Mouse (Mus musculus) liver, embryonic 14.5 days (tissue): ENCODE measurements at regions not wholly inside any gene's neighbourhood (a gene's known extent, or its start where the extent isn't known, plus 50 kb on each side); places are given as distances from the start of the nearest gene placed in this dataset.

Experiments
- CTCF ChIP-seq: IDR thresholded peaks from 2 replicates; pipeline ENCODE4 v1.5.1; 2016; ENCODE audit warnings: antibody characterized with exemption, low read depth, control low read depth
- EP300 ChIP-seq: IDR thresholded peaks from 2 replicates; pipeline ENCODE4 v1.6.1; 2016; ENCODE audit warnings: antibody characterized with exemption, low read depth

DNA sequence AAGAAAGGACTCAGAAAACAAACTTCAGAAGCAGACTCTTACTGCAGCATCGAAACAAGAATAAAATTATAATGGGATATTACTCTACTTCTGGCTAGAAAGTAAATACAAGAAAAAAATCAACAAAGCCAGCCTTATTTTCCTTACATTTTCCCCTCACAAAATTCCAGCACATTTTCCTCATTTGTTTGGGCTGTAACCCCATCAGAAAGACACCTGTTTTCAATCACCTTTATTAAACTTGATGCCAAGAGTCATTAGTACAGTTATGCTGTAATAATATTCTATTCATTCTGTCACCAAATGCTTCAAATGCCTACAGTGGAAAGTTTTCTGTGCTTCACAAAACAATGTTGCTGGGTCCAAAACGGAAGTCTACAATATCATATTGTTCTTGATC is 189.1 kb upstream of the Aldoart1 start:
- TF ChIP-seq CTCF (no peak), EP300 (no peak)
